ENCODE assay signal across 10 mouse cellular contexts in the genomic region with DNA sequence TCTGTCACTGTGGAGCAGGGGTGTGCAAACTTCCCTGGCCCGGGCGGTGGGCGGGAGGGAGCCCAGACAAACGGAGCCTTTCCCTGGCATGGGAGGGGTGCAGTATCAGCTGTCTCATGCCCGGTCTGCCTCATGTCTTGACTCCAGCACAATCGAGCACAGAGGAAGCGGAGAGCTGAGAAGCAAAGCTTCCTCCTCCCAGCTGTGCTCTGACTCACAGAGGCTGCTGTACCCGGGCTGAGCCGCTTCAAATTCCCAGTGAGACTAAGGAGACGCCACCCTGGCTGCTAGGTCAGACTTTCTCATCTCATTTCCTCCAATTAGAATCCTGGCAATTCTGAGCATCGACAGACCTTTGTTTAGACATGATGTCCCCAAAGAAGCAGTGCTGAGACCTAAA. TPM values are rescaled to one million over a fixed set of nuclear protein-coding genes. Genes with fewer than 3 reads are reported as not detected.
A peak's percentile ranks its signal among the peaks of the same experiment; 100 is the strongest.
DNase-seq lines count a peak whose midpoint lies in the region; ATAC-seq and TF ChIP-seq lines count a peak whose summit lies in the region.
"Had no signal": no experiment of that assay in that cellular context is flagged by ENCODE, and none has a peak within 500 bp of the region (broad histone marks: within the 10 kb centered on the region; RNA-seq: fewer than 3 reads in every experiment).

No protein-coding gene starts in this region.

- H3K9ac ChIP-seq in forebrain, embryonic 16.5 days (replicated peaks; ENCODE audit: low read depth, low read length) = 0 out of 2 replicates have a peak overlapping the region, but pooled peaks have one; percentile 16
- H3K9ac ChIP-seq in forebrain, embryonic 12.5 days = no peak overlapping the region
- peak overlapping the region; percentile 11; the same call in 1 of the 2 replicates for H3K9ac ChIP-seq in midbrain, embryonic 13.5 days (replicated peaks)
- H3K9ac ChIP-seq in midbrain, postnatal 0 days (replicated peaks; ENCODE audit: low read length, poor library complexity, severe bottlenecking) = no peak overlapping the region

- no peaks in the 10 kb centered on the region for H3K36me3 ChIP-seq in forebrain, embryonic 16.5 days (ENCODE audit: control insufficient read depth, insufficient read depth)
- H3K36me3 ChIP-seq in forebrain, embryonic 12.5 days (replicated peaks) = no peaks in the 10 kb centered on the region
- H3K36me3 ChIP-seq in midbrain, embryonic 13.5 days = no peaks in the 10 kb centered on the region
- no peaks in the 10 kb centered on the region for H3K36me3 ChIP-seq in midbrain, postnatal 0 days (ENCODE audit: insufficient read depth, low read length)
- no peaks in the 10 kb centered on the region for H3K36me3 ChIP-seq in heart, embryonic 10.5 days

- no peak for ATAC-seq in forebrain, embryonic 16.5 days
- ATAC-seq in forebrain, embryonic 12.5 days (ENCODE audit: low FRiP score) = no peak
- no peak for ATAC-seq in midbrain, embryonic 13.5 days
- ATAC-seq in midbrain, postnatal 0 days (ENCODE audit: low FRiP score) = no peak
- ATAC-seq in monocyte, adult 5-6 weeks (replicated peaks; ENCODE audit: insufficient number of reproducible peaks, low FRiP score, low TSS enrichment, poor library complexity, severe bottlenecking) = 0 out of 2 replicates have a peak, but pooled peaks have one; percentile 28

- H3K9me3 ChIP-seq in forebrain, embryonic 16.5 days (ENCODE audit: control insufficient read depth, low read length) = no peaks in the 10 kb centered on the region
- H3K9me3 ChIP-seq in forebrain, embryonic 12.5 days = no peaks in the 10 kb centered on the region
- H3K9me3 ChIP-seq in midbrain, embryonic 13.5 days = no peaks in the 10 kb centered on the region
- no peaks in the 10 kb centered on the region for H3K9me3 ChIP-seq in midbrain, postnatal 0 days (ENCODE audit: low read length)
- no peaks in the 10 kb centered on the region for H3K9me3 ChIP-seq in heart, embryonic 10.5 days

- no peak overlapping the region for H3K4me2 ChIP-seq in forebrain, embryonic 16.5 days (ENCODE audit: low read length)
- H3K4me2 ChIP-seq in forebrain, embryonic 12.5 days = no peak overlapping the region
- H3K4me2 ChIP-seq in midbrain, embryonic 13.5 days (replicated peaks) = no peak overlapping the region
- H3K4me2 ChIP-seq in midbrain, postnatal 0 days (ENCODE audit: low read depth, low read length, poor library complexity, severe bottlenecking) = no peak overlapping the region

- 40% methylated on average over 11 of the region's 11 CpGs for WGBS in forebrain, embryonic 16.5 days
- WGBS in forebrain, embryonic 12.5 days = 47% methylated on average over 11 of the region's 11 CpGs
- 48% methylated on average over 11 of the region's 11 CpGs for WGBS in midbrain, embryonic 13.5 days
- WGBS in midbrain, postnatal 0 days = 42% methylated on average over 11 of the region's 11 CpGs
- 45% methylated on average over 11 of the region's 11 CpGs for WGBS in heart, embryonic 10.5 days

- TF ChIP-seq CTCF in midbrain, postnatal 0 days (IDR thresholded peaks at IDR 0.05) = no peak

- no peak overlapping the region for H3K4me3 ChIP-seq in forebrain, embryonic 16.5 days (replicated peaks; ENCODE audit: low read length)
- no peak overlapping the region for H3K4me3 ChIP-seq in forebrain, embryonic 12.5 days (replicated peaks)
- no peak overlapping the region for H3K4me3 ChIP-seq in midbrain, embryonic 13.5 days (replicated peaks)
- no peak overlapping the region for H3K4me3 ChIP-seq in midbrain, postnatal 0 days (ENCODE audit: low read depth, low read length)
- H3K4me3 ChIP-seq in heart, embryonic 10.5 days = no peak overlapping the region

- H3K4me1 ChIP-seq in forebrain, embryonic 16.5 days (replicated peaks; ENCODE audit: control insufficient read depth, insufficient read depth, low read length) = peaks cover 23% of the 10 kb centered on the region
- peaks cover 55% of the 10 kb centered on the region for H3K4me1 ChIP-seq in forebrain, embryonic 12.5 days
- H3K4me1 ChIP-seq in midbrain, embryonic 13.5 days (replicated peaks) = peaks cover 79% of the 10 kb centered on the region
- peaks cover 3% of the 10 kb centered on the region; the same call in 1 of the 2 replicates for H3K4me1 ChIP-seq in midbrain, postnatal 0 days (ENCODE audit: insufficient read depth, low read length)
- H3K4me1 ChIP-seq in heart, embryonic 10.5 days = peaks cover 83% of the 10 kb centered on the region

- 0 out of 2 replicates have a peak, but pooled peaks cover 7% of the 10 kb centered on the region for H3K27me3 ChIP-seq in forebrain, embryonic 16.5 days (replicated peaks; ENCODE audit: control insufficient read depth, insufficient read depth, low read length)
- H3K27me3 ChIP-seq in forebrain, embryonic 12.5 days = peaks cover 51% of the 10 kb centered on the region
- H3K27me3 ChIP-seq in midbrain, embryonic 13.5 days = peaks cover 44% of the 10 kb centered on the region
- H3K27me3 ChIP-seq in midbrain, postnatal 0 days (ENCODE audit: insufficient read depth, low read length) = peaks cover 7% of the 10 kb centered on the region; the same call in 1 of the 2 replicates
- peaks cover 53% of the 10 kb centered on the region for H3K27me3 ChIP-seq in heart, embryonic 10.5 days (ENCODE audit: insufficient read depth, poor library complexity, severe bottlenecking)

- no peak overlapping the region for H3K27ac ChIP-seq in forebrain, embryonic 16.5 days (ENCODE audit: low read length)
- no peak overlapping the region for H3K27ac ChIP-seq in forebrain, embryonic 12.5 days
- no peak overlapping the region for H3K27ac ChIP-seq in midbrain, embryonic 13.5 days
- no peak overlapping the region for H3K27ac ChIP-seq in midbrain, postnatal 0 days (ENCODE audit: low read depth, low read length)
- peak overlapping the region; percentile 79 for H3K27ac ChIP-seq in heart, embryonic 10.5 days

- no peak for DNase-seq in midbrain, postnatal 0 days (ENCODE audit: low spot score)
- no peak for DNase-seq in heart, embryonic 10.5 days (ENCODE audit: low spot score)
- no peak for DNase-seq in cerebellum, adult 8-10 months
- DNase-seq in gastrocnemius, postnatal 4 days (ENCODE audit: low spot score in 2 of 2) = no peak
- DNase-seq: kidney, adult 8-10 months; midbrain, embryonic 14.5 days had no signal

RNA-seq across cellular contexts. Expression of a gene that starts 6.4 kb away (rescaled TPM):
- polyA plus RNA-seq in forebrain, embryonic 16.5 days (2015; fragmentation: Nextera tagmentation; extraction: Ambion mirVana) = 0.39 and 0.60 TPM in 2 replicates
- polyA plus RNA-seq in forebrain, embryonic 12.5 days (2016; fragmentation: Nextera tagmentation; extraction: Ambion mirVana) = 1.9 and 2.8 TPM in 2 replicates
- 2.1 and 2.8 TPM in 2 replicates for polyA plus RNA-seq in midbrain, embryonic 13.5 days (2015; fragmentation: Nextera tagmentation; extraction: Ambion mirVana)
- 1.6 and 2.7 TPM in 2 replicates for total RNA-seq in midbrain, postnatal 0 days (2014; rRNA removed)
- polyA plus RNA-seq in midbrain, postnatal 0 days (2015; fragmentation: Nextera tagmentation; extraction: Ambion mirVana) = 1.5 and 1.7 TPM in 2 replicates
- 4.3 and 14.1 TPM in 2 replicates for polyA plus RNA-seq in heart, embryonic 10.5 days (2016; fragmentation: Nextera tagmentation; extraction: Ambion mirVana)
- 0.38 TPM in 1 of 3 replicates, not detected in the others for total RNA-seq in monocyte, adult 5-6 weeks (2017)
- total RNA-seq in gastrocnemius, postnatal 4 days (2021) = under 1 TPM; 0.10 to 0.18 TPM

Comparison
In these comparisons a context has a peak if more than half of its experiments do, and no peak if none do; other contexts are left out.
1. H3K9ac ChIP-seq: peak in forebrain, embryonic 16.5 days (single experiment) and midbrain, embryonic 13.5 days (single experiment); none in forebrain, embryonic 12.5 days (single experiment) and midbrain, postnatal 0 days (single experiment).